Comparison of ENCODE assay signal across 20 mouse cellular contexts in the genomic region with DNA sequence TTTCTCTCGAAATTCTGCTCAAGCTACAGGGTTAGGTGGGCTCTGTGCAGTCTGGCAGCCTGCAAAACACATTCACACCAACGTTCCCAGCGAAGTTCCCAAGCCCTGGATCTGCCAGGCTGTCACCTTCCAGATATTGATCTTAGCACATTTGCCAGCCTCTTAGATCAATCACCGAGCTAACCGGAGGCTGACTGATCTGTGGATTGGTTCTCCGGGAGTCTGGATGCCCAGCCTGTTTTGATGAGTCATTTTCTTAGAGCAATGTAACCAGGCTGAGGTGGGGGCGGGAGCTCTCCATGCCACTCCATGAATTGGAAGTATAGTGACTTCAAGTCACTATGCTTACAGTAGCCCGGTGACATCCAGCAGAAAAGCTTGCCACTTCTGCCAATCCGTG.
"Had no signal": no experiment of that assay in that cellular context is flagged by ENCODE, and none has a peak within 500 bp of the region (broad histone marks: within the 10 kb centered on the region; RNA-seq: fewer than 3 reads in every experiment).

No protein-coding gene starts in this region.

- H3K4me3 ChIP-seq: liver, embryonic 12.5 days; lung, embryonic 15.5 days; megakaryocyte, embryonic 14.5 days; midbrain, embryonic 13.5 days; myocyte; neural tube, embryonic 13.5 days; neural tube, embryonic 15.5 days had no signal

- DNase-seq: lung, adult 2 months; lung, postnatal 14 days; lung, postnatal 36 days; retina, postnatal 1 day; right cerebral cortex, postnatal 25 days; right cerebral cortex, postnatal 4 days; spleen, adult 18-20 months; thymus, adult 18-20 months; thymus, postnatal 25 days had no signal

- H3K36me3 ChIP-seq: liver, embryonic 12.5 days; lung, embryonic 15.5 days; midbrain, embryonic 13.5 days; neural tube, embryonic 13.5 days; neural tube, embryonic 15.5 days had no signal

- ATAC-seq: liver, embryonic 12.5 days; midbrain, embryonic 13.5 days; midbrain, embryonic 16.5 days had no signal

- H3K4me1 ChIP-seq: liver, embryonic 12.5 days; lung, embryonic 15.5 days; midbrain, embryonic 13.5 days; neural tube, embryonic 13.5 days had no signal

- H3K27ac ChIP-seq: liver, embryonic 12.5 days; liver, embryonic 14.5 days; lung, embryonic 15.5 days; macrophage; midbrain, embryonic 13.5 days; neural tube, embryonic 13.5 days; neural tube, embryonic 15.5 days had no signal

- H3K4me2 ChIP-seq: liver, embryonic 12.5 days; lung, embryonic 15.5 days; midbrain, embryonic 11.5 days; midbrain, embryonic 13.5 days; neural tube, embryonic 13.5 days; neural tube, embryonic 15.5 days had no signal

- H3K9ac ChIP-seq: liver, embryonic 12.5 days; liver, embryonic 14.5 days; lung, embryonic 15.5 days; midbrain, embryonic 13.5 days; neural tube, embryonic 13.5 days; neural tube, embryonic 15.5 days had no signal

- H3K9me3 ChIP-seq: liver, embryonic 12.5 days; lung, embryonic 15.5 days; midbrain, embryonic 13.5 days; neural tube, embryonic 13.5 days; neural tube, embryonic 15.5 days had no signal

- H3K27me3 ChIP-seq: lung, embryonic 15.5 days had no signal
